Mouse (Mus musculus) kidney, adult 2 months (tissue): ENCODE data around the gene Pank2.

Source experiments
- CTCF ChIP-seq: fragments of 200-500 bp; conservative IDR thresholded peaks from 2 replicates; pipeline ENCODE4 v1.5.1; 2011; ENCODE audit warnings: low read depth, mild to moderate bottlenecking, control low read depth, low read length, moderate library complexity, mixed read lengths; ENCODE audit not compliant: insufficient read depth, insufficient read length
- POLR2A ChIP-seq: fragments of 200-500 bp; IDR thresholded peaks from one replicate; pipeline ENCODE4 v1.6.1; 2011; ENCODE audit warnings: low read depth, low read length, control low read depth

DNA sequence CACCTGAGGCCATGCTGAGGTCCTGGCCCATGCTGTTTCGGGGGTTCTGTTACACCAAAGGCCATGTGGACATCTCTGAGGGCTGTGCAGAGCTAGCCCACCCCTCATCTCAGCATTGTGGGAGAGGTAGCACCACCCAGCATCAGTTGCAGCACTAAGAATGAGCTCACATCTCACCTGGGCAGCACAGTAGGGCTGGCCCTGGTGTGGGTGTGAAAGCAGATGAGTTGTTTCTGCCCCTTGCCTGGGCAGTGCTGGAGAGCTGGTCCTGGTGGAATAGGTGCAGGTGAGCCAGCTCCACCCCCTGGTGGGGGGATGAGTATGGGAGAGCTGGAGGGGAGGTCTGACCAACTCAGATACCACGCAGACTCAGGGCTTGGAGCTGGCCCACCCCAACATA, 53.9 kb downstream of the Pank2 start:
- TF ChIP-seq CTCF (no peak), POLR2A (no peak)
